Mouse (Mus musculus): ENCODE measurements around the gene Sri. TPM values are rescaled to one million over a fixed set of nuclear protein-coding genes. Genes with fewer than 3 reads are reported as not detected.

The Sri gene
- total and polyA plus RNA-seq, 2 experiments from 2014 or later: 86.5 to 138 TPM

DNA sequence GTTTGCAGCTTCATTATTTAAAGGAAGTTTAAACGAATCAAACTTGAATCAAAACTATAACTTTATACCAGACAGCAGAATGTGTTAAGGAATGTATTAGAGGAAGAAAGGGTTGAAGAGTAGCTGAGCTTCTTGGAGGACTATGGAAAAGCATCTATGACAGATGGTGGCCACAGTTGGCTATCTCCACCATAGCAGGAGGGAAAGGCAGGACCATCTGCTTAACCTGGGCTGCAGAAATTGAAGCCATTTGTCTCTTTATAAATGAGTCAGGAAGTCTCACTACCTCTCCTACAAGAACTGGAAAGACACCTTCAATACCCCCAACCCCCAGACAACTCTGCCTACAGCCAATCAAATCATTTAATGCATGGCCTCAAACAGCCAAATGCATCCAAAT is 49.8 kb downstream of the Sri start:
- DNase-seq (no peak), ATAC-seq (no peak)
- 78% methylated on average over 1 of the region's 1 CpGs for WGBS

DNA sequence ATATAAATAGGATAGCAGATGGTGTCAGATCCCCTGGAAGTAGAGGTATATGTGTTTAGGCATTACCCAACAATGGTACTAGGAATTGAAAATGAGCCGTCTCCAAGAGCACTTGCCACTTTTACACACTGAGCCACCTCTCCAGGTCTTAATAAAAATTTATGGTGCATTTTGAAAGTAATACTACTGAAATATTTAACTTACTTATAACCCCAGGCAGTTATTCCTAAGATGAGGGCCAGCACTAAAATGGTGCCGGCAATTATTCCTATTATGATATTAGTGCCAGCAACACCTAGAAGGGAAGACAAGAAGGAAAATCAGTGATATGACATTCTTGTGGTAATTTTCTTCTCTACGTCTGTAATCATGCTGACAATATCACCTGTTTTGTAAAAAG is 65.8 kb downstream of the Sri start:
- no peak overlapping the region for H3K27ac ChIP-seq (ENCODE audit: low read depth, low read length)
- no peak overlapping the region for H3K4me2 ChIP-seq (ENCODE audit: low read depth)
- ATAC-seq (no peak), DNase-seq (no peak)
- H3K4me3 ChIP-seq (ENCODE audit: low read depth, low read length): no peak overlapping the region
- H3K27me3 ChIP-seq (ENCODE audit: insufficient read depth, low read length): no peaks in the 10 kb centered on the region
- WGBS: 91% methylated on average over 3 of the region's 3 CpGs
- no peak overlapping the region for H3K9ac ChIP-seq
- H3K36me3 ChIP-seq (ENCODE audit: insufficient read depth): no peaks in the 10 kb centered on the region
- no peaks in the 10 kb centered on the region for H3K4me1 ChIP-seq (ENCODE audit: insufficient read depth)
- no peaks in the 10 kb centered on the region for H3K9me3 ChIP-seq (ENCODE audit: low read length)
- TF ChIP-seq CTCF (IDR thresholded peaks at IDR 0.05; ENCODE audit: low read depth): no peak

More for the DNA sequence above, 49.8 kb downstream of the Sri start:
- Histone ChIP-seq H3K36me3 (ENCODE audit: insufficient read depth) (peaks cover 3% of the 10 kb centered on the region; the same call in 1 of the 2 replicates), H3K9me3 (ENCODE audit: low read length) (no peaks in the 10 kb centered on the region), H3K27me3 (ENCODE audit: insufficient read depth, low read length) (no peaks in the 10 kb centered on the region), H3K9ac (no peak overlapping the region), H3K4me2 (ENCODE audit: low read depth) (no peak overlapping the region), H3K4me1 (ENCODE audit: insufficient read depth) (no peaks in the 10 kb centered on the region), H3K4me3 (ENCODE audit: low read depth, low read length) (no peak overlapping the region), H3K27ac (ENCODE audit: low read depth, low read length) (no peak overlapping the region)
- TF ChIP-seq CTCF (IDR thresholded peaks at IDR 0.05; ENCODE audit: low read depth): no peak

DNA sequence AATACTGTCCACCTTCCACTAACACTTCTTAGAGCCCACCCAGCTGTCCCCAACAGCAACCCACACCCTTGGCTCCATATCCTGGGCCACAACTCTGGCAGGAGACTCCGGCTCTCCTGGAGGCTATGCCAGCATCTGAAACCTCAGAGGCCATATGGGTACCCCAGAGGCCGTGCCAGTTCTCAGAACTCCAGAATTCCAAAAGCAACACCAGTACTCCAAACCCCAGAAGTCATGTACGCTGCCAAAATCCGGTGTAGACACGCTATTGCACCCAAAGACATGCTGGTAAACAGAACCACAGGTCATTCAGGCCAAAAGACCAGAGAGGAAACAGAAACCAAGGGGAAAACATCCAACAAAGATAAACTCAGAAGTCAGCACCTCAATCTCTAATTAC is 66.4 kb downstream of the Sri start:
- H3K4me1 ChIP-seq (ENCODE audit: insufficient read depth): no peaks in the 10 kb centered on the region
- H3K9ac ChIP-seq: no peak overlapping the region
- ATAC-seq (no peak), DNase-seq (no peak)
- no peak overlapping the region for H3K4me2 ChIP-seq (ENCODE audit: low read depth)
- no peaks in the 10 kb centered on the region for H3K9me3 ChIP-seq (ENCODE audit: low read length)
- H3K36me3 ChIP-seq (ENCODE audit: insufficient read depth): no peaks in the 10 kb centered on the region
- no peaks in the 10 kb centered on the region for H3K27me3 ChIP-seq (ENCODE audit: insufficient read depth, low read length)
- no peak overlapping the region for H3K4me3 ChIP-seq (ENCODE audit: low read depth, low read length)
- TF ChIP-seq CTCF (IDR thresholded peaks at IDR 0.05; ENCODE audit: low read depth): no peak
- H3K27ac ChIP-seq (ENCODE audit: low read depth, low read length): no peak overlapping the region
- WGBS: 87% methylated on average over 5 of the region's 5 CpGs

DNA sequence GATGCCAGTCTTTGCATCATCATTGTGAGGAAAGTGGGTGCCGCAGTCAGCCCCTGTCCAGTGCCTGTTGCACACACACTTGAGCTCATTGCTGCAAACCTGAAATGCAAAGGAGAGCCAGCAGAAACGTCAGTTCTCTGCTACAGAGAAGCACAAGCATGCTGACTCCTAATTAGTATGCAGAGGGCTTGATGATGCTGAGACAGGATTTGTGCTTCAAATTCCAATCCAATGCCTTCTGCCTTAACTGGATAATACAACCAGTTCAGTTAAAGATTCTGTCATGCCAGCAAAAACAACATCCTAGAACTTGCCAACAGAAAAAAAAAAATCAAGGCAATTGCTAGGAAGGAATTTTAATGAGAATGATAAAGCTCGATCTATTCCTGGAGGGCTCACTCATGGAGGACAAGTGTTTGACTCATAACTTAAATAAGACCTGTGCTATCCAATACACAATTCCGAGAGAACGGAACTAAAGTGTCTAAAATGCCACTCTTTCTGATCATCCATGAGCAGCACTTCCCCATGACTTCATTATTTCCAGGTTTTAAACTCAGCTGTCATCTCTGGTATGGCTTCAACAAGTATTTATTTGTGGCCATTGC is 70.8 kb downstream of the Sri start:
- ATAC-seq: peak; percentile 88
- no peak for TF ChIP-seq CTCF (IDR thresholded peaks at IDR 0.05; ENCODE audit: low read depth)
- no peaks in the 10 kb centered on the region for H3K4me1 ChIP-seq (ENCODE audit: insufficient read depth)
- no peak overlapping the region for H3K9ac ChIP-seq
- H3K9me3 ChIP-seq (ENCODE audit: low read length): no peaks in the 10 kb centered on the region
- no peaks in the 10 kb centered on the region for H3K27me3 ChIP-seq (ENCODE audit: insufficient read depth, low read length)
- WGBS: 38% methylated on average over 5 of the region's 5 CpGs
- no peak overlapping the region for H3K4me2 ChIP-seq (ENCODE audit: low read depth)
- DNase-seq: peak; percentile 18
- no peak overlapping the region for H3K27ac ChIP-seq (ENCODE audit: low read depth, low read length)
- H3K4me3 ChIP-seq (ENCODE audit: low read depth, low read length): no peak overlapping the region
- H3K36me3 ChIP-seq (ENCODE audit: insufficient read depth): peaks cover 5% of the 10 kb centered on the region; the same call in 1 of the 2 replicates

Other genes starting within 250 kb of the Sri start
- 0.23 and 0.43 TPM in 2 replicates for gene Steap4, start 85.6 kb upstream of the Sri start, total RNA-seq (2014; rRNA removed)
- gene Steap4, start 85.6 kb upstream of the Sri start, polyA plus RNA-seq (2015; fragmentation: Nextera tagmentation; extraction: Ambion mirVana): 0.33 and 0.46 TPM in 2 replicates